Mouse (Mus musculus) CD8-positive naive resting alpha-beta T cell, adult 2 months (primary cell): ENCODE results near the gene Olfr411.

ENCODE experiments used
- DNase-seq, 2 experiments: peaks; one replicate each; pipeline ENCODE4 v3.0.0; 2022; ENCODE audit warnings: low read depth in 2 of 2, low spot score in 2 of 2

Gene Olfr411

GRCm38 (mm10) chr11:74352550-74352949 is at the start of gene Olfr411:
Gene Olfr411 (minus strand): TSS chr11:74352650.
- no peak for DNase-seq

- no peak for DNase-seq
These were observed 49.7 kb upstream of the Olfr411 start for GRCm38 (mm10) chr11:74402126-74402525.

- DNase-seq: no peak
These were observed 43.1 kb upstream of the Olfr411 start for GRCm38 (mm10) chr11:74395583-74395982.

GRCm38 (mm10) chr11:74393489-74393888 is 41.0 kb upstream of the Olfr411 start:
- no peak for DNase-seq

- DNase-seq: no peak
These were observed 40.5 kb upstream of the Olfr411 start for GRCm38 (mm10) chr11:74392903-74393302.

GRCm38 (mm10) chr11:74391899-74392298 is 39.4 kb upstream of the Olfr411 start:
- no peak for DNase-seq

GRCm38 (mm10) chr11:74387203-74387602 is 34.8 kb upstream of the Olfr411 start:
- DNase-seq: no peak

- DNase-seq: no peak
These were observed 33.2 kb upstream of the Olfr411 start for GRCm38 (mm10) chr11:74385674-74386073.

GRCm38 (mm10) chr11:74379166-74379873 is 26.9 kb upstream of the Olfr411 start:
- DNase-seq: no peak

GRCm38 (mm10) chr11:74376847-74377246 is 24.4 kb upstream of the Olfr411 start:
- DNase-seq: no peak

- peak; percentile 20 to 36 for DNase-seq
These were observed 19.1 kb upstream of the Olfr411 start for GRCm38 (mm10) chr11:74371393-74372100.

GRCm38 (mm10) chr11:74361769-74362168 is 9.3 kb upstream of the Olfr411 start, which contains the start of gene Olfr412:
Gene Olfr412 (plus strand): TSS chr11:74362069.
- no peak for DNase-seq

- no peak for DNase-seq
These were observed 14.5 kb downstream of the Olfr411 start, which contains the start of gene Olfr410 for GRCm38 (mm10) chr11:74337931-74338330. Gene Olfr410 (minus strand): TSS chr11:74338031.

GRCm38 (mm10) chr11:74328781-74329180 is 23.7 kb downstream of the Olfr411 start:
- DNase-seq: no peak

GRCm38 (mm10) chr11:74326044-74326443 is 26.4 kb downstream of the Olfr411 start:
- DNase-seq: no peak
